Mouse (Mus musculus) small intestine, adult 2 months (tissue): ENCODE data around the gene Anks1.

Source experiments
- CTCF ChIP-seq: fragments of 200-500 bp; IDR thresholded peaks from 2 replicates; pipeline ENCODE4 v1.5.1; 2012; ENCODE audit warnings: low read depth, mild to moderate bottlenecking, control low read depth, inconsistent platforms, low read length, moderate library complexity, mixed read lengths; ENCODE audit not compliant: insufficient replicate concordance, insufficient read length; ENCODE audit errors: extremely low read depth
- POLR2A ChIP-seq: fragments of 200-500 bp; IDR thresholded peaks from 2 replicates; pipeline ENCODE4 v1.6.1; 2012; ENCODE audit warnings: low read depth, mild to moderate bottlenecking, control low read depth, inconsistent platforms, low read length, moderate library complexity

DNA sequence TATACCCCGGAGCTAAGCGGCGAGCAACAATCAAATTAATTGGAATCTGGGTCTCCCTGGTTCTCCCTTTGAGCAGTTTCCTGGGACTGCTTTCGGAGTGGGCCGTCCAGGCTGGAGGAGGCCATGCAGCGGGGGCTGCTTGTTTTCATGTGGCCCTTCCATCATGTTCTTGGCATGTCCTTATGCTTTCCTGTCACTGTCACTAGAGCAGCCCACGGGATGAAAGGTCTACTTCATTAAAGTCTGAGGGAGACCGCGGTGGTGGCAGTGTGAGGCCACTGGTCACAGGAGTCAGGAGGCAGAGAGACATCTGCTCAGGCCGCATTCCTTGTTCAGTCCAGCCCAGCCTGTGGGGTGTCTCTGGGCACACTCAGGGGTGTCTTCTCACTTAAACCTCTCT lies 123.1 kb downstream of the Anks1 start:
- TF ChIP-seq CTCF (no peak), POLR2A (no peak)
